Mouse (Mus musculus): ENCODE data around the gene Ppm1h. TPM values are rescaled to one million over a fixed set of nuclear protein-coding genes. Genes with fewer than 3 reads are reported as not detected.
A peak's percentile ranks its signal among the peaks of the same experiment; 100 is the strongest.

Ppm1h gene
- polyA plus RNA-seq, 1 experiment from 2014 or later: 2.2 TPM

GRCm38 (mm10) chr10:122994402-122995107 lies 316.0 kb downstream of the Ppm1h start:
- Histone ChIP-seq H3K9ac (no peak overlapping the region), H3K4me3 (replicated peaks) (no peak overlapping the region), H3K27ac (replicated peaks) (no peak overlapping the region), H3K4me2 (no peak overlapping the region), H3K36me3 (replicated peaks) (peaks cover 63% of the 10 kb centered on the region), H3K27me3 (no peaks in the 10 kb centered on the region), H3K9me3 (replicated peaks) (no peaks in the 10 kb centered on the region), H3K4me1 (replicated peaks) (no peaks in the 10 kb centered on the region)
- 85% methylated on average over 17 of the region's 17 CpGs for WGBS (ENCODE audit: insufficient replicate concordance)
- no peak for ATAC-seq (ENCODE audit: insufficient read depth)

MicroRNA genes within 50 kb of the gene (microRNA counts, 519-probe panel; counts per million panel counts)
- 4,787 counts per million, percentile 93 among the panel's probes with 10 or more counts for microRNA mmu-let-7i

Small RNAs within 50 kb of the gene (microRNA-seq; reads per million reads assigned to microRNA genes)
- gene Mir6412 (not detected), gene Mir8104 (not detected), gene Mirlet7i (32,877 reads per million, percentile 99 among the genes with 10 or more reads in this experiment)

Other genes starting within 250 kb of the Ppm1h start
- 3.9 and 4.1 TPM in 2 replicates for gene Avpr1a, start 230.3 kb upstream of the Ppm1h start, polyA plus RNA-seq (2015; fragmentation: Nextera tagmentation; extraction: Ambion mirVana)

Data from liver, embryonic 15.5 days (tissue).